Mouse (Mus musculus) inflammation-experienced regulatory T-cells, adult 6 months (primary cell): ENCODE data around the gene Nrp2. TPM values are rescaled to one million over a fixed set of nuclear protein-coding genes. Genes with fewer than 3 reads are reported as not detected.

ENCODE experiments used
- ATAC-seq: one replicate; pipeline ENCODE4 v1.8.0; 2017
- polyA plus RNA-seq, 3 experiments: library from polyadenylated mRNA; unstranded; fragments of 100-300 nt; shearing (Covaris generic); gene quantifications; one replicate each; pipeline ENCODE4 v1.2.1; 2017

Gene Nrp2
- polyA plus RNA-seq, 3 experiments from 2014 or later = 0.05 TPM; not detected in 2

DNA sequence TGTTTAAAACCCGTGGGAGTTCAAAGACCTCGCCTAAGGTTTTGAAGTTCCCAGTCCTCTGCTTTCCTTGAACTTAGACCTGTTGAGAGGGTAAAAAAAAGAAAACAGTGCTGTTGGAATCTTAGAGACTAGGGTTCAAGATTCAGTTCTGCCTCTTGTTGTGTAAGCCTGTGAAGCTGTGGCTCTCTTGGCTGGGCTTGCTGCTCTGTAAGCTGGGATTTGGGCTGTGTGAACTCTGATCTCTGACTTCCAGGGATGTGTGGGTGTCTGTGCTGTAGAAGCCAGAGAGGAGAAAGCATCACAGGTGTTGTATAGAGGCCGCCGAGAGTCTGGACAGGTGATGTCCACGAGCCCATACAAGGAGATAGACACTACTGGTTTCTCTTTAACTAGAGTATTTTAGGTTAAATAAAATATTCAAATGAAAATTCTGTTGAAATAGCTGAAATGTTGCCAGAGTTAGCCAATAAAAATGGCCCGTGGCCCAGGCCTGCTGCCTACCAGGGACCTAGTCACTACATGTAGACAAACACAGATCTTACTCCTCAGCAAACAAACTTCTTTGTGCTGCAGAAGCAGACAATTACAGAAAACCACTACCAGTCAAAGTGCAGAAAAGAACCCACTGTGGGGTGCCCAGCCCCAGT is 120.6 kb downstream of the Nrp2 start:
- no peak for ATAC-seq

DNA sequence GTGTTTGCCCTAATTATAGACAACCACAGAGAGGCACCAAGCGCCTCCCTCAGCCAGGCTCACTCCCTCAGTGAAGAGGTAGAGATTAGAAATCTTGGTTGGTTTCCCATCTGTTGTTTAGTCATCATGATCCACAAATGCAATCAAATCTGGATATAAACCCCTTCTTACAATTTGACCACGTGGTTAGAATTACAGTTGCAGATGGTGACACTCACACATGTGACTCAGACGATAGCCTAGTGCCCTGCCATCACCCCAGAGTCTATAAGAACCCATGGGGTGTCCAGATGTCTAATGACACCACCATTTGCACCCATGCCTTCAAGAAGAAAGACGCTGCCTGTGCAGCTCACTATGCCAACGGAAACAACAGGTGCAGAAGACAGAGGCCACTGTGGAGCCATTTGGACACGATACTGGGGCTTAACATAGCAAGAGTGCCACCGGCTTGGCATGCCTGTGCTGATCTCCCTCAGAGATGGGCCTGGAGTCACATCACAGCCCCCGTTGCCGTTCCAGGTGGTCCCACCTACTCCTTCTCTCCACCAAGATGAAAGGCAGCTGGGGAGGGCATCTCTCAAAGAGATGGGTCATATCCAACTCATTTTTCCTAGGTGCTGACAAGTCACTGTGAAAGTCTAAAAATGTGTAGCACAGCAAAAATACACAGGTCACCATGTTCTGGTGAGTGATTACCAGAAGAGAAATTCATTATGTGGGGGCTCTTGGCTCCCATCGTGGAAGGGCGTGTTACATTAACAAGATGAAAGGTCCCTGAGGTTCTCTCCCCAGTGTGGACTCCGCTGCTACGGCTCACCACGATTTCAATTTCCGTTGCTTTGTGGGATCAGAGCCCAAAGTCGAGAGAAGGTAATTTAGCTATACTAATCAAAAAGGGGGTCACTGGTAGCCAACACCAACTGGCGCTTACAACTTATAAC is 123.0 kb downstream of the Nrp2 start:
- ATAC-seq = no peak

DNA sequence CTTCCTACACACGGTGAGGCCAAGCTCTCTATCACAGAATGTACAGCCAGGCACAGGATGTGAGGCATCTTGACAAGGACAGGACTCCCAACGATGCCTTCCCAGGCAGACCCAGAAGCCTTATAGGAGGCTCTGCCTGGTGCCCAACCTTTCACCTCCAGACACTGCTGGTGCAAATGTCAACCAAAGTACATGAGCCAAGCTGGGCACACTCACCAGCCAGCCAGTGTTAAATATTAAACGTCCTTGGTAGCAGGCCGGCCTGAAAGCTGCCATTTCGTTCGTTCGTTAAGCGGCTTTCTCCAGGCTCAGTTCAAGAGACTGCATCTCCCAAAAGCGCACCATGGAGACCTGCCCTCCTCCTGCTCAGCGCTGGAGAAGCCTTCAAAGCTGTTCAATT is 124.2 kb downstream of the Nrp2 start:
- no peak for ATAC-seq

DNA sequence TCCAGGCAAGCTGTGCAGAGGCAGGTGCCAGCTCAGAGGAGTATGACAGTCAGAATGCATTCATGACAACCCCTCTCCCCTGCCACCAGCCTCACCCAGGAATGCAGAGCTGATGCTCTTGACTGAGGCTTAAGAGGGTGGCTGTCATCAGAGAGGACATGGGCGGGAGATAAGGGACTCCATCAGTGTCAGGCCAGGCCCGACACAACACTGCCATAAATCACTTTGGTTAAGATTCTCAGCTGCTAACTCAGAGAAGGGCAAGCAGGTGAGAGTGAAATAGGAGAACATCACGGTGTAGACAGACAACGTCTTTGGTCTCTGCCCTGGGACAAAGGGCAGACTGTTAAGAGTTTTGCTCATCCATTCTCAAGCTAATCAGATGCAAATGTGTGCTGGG is 125.1 kb downstream of the Nrp2 start:
- ATAC-seq = no peak

DNA sequence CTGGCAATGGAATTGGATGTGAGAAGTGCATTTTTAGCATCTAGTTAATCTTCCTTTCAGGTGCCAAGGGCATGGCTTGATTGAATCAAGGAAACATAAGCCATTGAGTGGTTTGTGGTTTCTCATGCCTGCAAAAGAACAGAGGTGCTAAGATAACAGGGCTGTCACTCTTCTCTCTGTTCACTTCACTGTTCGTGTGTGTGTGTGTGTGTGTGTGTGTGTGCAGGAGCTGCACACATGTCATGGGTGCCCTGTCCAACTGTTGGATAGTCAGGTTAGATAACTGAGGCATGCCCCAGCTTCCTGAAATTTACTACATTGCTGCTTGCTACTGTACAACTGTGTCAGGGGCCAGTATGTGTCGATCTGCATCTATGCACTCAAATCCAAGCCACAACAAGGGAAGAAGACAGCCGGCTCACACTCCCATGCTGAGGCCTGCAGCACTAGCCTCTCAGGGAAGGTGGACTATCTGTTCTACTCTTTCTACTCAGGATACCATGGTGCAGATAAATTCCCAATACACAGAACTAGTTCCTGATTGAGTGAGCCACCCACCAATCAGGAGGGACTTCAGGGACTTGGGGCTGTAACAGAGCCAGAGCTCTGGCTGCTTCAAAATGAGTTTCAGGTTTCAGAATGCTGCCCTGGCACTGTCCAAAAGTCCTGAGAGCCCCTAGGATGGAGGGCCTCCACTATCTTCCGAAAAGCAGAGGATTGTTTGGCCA is 126.8 kb downstream of the Nrp2 start:
- no peak for ATAC-seq

DNA sequence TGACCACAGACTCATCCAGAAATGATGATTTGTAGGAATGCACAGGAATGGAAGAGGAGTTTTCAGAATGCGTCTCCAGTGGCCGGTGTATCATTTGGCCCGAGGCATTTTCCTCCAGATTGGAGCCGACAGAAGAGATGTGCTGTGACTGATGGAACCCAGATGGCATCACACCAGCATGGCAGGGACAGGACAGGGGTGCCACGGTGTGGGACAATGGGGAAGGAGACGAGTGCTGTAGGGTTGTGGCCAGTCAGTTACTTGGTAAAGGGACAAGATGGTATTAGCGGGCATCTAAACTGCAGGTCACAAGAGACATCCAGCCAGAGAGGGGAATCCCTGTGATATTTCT is 127.3 kb downstream of the Nrp2 start:
- ATAC-seq = no peak

DNA sequence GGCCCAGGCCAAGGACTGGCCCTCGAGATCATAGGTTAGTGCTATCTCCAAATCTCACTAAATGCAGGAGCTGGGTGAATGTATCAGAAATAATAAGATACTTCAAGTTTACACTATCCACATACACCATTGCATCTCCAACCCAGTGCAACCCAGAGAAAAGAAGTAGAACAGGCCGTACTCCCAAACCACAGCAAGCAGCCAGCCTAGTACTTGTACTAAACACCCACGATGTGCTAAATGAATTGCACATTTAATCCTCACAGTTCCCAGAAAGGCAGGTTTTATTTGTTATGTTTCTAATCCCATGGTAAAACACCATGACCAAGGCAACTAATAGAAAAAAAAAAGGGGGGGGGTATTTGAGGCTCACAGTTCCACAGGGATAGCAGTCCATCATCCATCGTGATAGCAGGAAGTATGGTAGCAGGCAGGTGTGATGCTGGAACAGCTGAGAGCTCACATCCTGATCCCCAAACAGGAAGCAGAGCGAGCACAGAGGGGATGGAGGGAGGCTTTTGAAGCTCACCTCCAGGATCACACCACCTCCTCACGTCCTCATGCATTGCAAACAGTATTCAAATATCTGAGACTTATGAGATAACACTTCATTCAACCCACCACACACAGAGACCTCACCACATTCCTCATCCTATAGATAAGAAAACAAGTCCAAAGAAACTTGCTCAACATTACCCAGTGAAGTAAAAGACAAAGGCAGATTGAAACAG is 128.8 kb downstream of the Nrp2 start:
- ATAC-seq = no peak

DNA sequence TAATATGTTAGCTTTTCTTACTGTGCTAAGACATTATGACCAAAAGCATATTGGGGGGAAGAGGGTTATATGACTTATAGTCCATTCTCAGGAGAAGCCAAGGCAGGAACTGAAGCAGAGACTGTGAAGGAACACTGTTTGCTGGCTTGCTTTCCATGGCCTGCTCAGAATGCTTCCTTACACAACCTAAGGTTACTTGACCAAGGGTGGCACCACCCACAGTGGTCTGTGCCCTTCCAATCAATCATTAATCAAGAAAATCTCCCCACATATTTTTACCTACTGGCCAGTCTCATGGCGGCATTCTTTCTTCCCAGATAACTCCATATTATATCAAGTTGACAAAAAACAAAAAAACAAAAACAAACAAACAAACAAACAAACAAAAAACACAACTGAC is 130.3 kb downstream of the Nrp2 start:
- no peak for ATAC-seq

DNA sequence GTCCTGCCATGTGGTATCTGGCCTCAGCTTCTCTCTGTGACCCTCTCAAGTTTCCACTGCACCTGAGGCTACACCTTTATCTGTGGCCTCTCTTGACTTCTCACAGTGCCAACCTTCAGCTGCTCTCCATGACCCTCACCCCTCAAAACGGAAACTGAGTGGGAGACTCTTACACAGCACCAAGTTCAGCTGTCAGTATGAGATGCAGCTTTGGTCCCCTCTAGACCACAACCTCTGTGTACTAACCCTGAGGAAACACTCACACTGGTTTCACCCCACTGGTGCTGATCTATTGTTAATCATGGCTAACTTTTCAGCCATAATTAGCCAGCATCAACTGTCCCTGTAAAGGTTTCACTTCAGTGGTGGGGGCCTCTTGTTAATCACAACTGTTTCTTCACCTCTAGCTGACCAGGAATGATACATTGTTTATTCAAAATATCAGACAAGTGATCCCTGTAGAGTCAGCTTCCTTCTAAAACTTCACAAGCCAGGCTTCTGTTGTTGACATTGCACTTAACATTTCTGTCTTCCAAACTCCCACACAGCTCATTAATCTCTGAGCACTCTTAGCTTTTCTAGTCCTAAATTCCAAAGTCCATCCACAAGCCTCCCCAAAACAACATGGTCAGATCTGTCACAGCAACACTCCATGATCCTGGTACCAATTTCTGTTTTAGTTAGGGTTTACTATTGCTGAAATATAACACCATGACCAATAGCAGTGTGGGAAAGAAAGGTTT is 131.5 kb downstream of the Nrp2 start:
- ATAC-seq = no peak

DNA sequence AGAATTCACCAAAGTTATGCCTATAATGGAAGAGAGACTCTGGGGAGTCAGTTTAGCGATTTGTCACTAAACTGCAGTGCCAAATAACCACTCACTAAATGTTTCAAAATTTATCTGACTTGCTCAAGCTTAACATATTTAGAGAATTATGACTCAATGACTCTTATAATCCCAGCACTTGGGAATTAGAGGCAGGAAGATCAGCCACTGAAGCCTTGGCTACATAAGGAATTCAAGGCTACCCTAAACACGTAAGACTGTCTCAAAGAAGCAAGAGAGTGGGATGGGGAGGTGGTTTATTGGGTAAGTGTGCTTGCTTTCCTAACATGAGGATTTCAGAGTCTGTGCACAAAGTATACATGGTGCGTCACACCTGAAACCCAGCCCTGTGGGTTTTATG is 135.0 kb downstream of the Nrp2 start:
- ATAC-seq = no peak

DNA sequence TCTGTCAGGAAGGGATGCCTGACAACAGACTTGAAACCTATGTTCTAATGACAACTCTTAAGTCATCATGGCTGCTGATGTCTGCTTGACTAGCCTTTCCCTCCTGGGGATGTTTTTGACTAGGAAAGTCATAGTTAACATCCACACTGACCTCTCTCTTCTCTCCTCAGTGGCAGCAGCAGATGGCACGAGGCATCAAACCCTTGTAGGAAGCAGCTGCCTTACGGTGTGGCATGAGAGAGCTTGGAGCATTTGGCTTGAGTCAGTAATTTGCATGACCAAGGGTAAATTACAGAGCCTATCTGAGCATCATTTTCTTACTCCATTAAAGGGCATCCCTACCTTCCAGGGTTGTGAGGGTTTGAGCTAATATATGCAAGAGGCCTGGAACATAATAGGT is 135.5 kb downstream of the Nrp2 start:
- no peak for ATAC-seq

DNA sequence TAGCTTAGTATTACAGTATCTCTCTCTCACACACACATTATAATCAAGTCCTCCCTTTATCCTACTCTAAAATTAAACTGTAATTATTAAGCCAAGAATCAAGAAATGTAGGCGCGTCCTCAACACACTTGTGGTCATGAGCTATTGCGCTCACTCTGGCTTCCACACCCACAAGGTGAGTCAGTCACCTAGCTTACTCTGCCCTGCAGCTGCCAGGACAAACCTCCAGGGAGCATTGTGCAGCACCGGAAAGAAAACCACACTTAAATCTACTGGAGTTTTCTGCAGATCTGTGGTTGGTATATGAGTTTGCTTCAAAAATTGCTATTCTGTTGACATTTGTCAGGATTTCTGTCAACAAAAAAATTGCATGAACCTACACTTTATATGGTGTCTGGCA is 140.1 kb downstream of the Nrp2 start:
- ATAC-seq = no peak

DNA sequence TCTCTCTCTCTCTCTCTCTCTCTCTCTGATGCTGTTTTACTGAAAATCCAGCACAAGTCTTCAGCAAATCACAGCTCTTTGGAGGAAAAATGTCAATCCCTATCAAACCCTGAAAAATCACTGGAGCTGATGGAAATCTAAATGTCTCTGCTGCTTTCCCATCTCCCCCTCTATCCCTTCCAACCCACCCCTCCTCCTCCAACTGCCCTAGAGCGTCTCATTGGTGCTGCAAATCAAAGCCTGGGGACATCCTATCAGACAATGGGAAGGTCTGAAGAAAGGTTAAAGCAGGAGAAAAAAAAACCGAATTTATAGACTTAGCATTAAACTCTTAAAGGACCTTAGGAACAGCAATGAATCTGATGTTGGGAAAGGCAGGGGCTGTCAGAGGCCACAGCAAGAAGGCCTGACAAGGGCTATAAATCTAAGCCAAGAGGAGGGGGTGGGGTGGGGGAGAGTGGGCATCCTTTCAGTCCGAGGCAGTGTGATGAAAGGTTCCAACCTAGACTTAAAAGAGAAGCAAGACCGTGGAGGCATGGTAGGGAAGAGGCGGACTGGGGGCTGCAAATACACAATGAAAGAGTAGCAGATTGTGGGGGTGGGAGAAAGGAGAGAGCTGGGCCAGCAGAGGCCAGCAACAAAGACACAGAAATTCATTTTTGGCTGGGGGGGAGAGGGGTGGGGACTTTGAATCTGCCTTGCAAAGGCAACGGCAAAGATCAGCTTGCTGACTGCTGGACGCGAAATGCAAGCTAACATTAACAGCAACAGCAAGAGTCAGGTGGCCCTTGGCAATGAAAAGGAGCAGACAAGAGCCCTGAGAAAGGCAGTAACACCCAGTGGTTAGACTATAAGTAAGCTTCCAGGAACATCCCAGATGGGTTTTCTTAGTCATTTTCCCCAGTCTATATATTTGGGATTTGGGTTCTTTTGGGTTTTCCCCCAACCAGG is 148.2 kb downstream of the Nrp2 start:
- ATAC-seq = no peak

DNA sequence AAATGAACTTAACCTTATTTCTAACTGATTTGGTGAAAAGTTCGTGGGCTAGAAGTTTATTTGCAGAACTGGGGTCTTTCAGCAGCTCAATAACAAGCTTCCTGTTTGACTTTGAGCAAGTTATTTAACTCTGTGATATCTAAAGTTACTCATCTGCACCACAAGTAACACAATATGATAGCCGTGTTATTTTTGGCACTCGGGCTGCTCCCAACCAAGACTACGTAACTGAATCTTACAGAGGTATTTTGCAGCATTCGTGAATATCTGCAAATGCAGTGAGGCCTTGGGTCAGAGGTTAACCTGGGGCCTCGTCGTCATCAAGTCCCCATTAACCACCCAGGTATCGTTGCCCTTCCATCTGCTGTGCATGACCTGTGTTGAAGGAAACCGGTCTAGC is 150.3 kb downstream of the Nrp2 start:
- ATAC-seq = no peak

DNA sequence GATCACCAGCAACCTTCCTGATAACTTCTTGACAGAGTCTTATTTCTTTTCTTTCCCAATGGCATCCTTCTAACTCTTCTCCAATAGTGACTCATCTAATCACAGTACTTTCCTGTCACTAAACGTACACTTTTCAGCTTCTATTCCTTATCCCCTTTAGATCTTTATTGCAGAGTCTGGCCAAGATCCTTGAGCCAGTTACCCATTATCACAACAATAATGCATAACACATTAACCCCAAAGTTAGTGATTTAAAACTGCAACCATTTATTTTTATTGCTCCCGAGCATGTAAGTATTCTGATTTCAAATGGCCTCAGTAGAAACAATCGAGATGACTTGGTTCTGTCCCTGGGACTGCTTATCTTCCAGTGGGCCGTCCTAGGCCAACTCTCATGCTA is 150.9 kb downstream of the Nrp2 start:
- no peak for ATAC-seq

DNA sequence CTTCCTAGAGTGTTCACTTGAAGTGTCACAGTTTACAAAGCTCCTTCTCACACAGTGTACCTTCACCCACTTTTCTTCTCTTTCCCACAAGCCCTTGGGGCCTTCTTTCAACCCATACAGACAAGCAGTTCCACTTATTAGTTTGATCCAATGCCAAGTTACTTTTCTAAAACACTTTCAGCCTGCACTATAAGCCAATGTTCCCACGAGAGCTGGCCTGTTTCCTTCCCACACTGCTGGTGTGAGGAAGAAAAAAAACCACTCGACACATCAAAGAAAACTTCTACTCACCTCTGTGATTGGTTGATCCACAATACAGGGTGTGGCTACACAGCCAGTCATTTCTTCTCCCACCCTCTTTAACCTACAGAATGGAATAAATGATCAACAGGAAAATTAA is 156.0 kb downstream of the Nrp2 start:
- ATAC-seq = no peak

DNA sequence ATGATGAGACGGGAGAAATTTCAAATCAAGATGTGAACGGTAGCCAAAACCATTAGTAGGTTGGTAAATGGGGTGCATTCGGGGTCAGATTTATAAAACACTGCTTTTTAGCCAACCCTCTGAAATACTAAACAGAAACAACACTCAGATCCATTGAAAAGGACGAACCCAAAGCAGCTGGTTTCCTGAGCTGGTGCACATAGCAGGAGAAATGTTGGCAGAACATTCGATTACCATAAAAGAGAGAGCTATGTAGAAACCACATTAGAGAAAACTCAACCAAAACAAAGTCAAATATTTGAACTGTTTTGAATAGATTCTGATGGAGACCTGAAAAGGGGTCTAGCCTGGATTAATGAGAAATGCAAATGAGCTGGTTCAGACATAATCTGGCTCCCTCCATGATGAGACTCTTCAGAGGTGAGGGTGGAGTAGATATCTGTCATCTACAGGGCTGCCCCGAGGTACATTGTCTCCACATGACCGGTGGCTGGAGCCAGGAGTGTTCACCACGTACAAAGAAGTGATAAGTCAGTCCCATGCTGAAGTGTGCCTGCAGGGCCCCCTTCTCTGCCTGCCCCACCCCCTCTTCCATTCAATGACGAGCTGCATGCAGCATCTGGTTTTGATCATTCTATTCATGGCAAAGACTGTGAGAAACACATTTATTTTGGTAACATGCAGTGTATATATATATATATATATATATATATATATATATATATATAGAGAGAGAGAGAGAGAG is 156.6 kb downstream of the Nrp2 start:
- no peak for ATAC-seq

DNA sequence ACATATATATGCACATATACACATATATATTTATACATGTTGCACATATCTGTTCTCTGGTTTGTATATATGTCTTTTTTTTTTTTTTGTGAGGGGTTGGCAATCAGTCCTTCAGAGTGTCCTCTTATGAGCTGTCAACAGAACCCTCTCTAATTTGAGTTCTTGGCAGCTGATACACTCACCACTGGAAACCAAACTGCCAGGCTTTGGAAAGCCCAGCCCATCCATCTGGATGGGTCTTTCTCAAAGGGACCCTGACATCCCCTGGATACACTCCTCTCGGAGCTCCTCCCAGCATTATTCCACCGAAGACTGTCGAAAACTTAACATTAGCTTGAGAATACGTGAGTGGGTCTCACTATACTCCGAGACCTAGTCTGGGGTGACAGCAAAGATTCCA is 157.2 kb downstream of the Nrp2 start:
- ATAC-seq = no peak

DNA sequence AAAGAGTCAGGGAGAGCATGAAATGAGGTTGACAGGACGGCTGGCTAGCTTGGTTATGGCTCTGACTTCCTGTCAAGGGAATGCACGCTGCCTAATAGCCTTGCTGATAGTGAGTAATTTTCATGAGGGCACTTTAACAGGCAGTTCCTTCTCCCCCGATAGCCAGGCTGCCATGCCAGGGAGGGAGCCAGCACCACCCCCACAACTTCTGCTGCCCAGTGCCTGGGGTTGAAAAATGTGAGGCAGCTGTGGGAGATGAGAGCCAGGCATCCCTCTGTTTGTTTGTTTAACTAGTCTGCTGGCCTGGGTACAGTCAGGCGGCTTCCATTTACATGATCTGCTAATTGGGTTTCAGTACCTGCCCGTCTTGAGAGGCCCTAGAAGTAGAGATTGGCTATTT is 157.7 kb downstream of the Nrp2 start:
- ATAC-seq = no peak
